ENCODE assay signal across 8 mouse cellular contexts in the genomic region with DNA sequence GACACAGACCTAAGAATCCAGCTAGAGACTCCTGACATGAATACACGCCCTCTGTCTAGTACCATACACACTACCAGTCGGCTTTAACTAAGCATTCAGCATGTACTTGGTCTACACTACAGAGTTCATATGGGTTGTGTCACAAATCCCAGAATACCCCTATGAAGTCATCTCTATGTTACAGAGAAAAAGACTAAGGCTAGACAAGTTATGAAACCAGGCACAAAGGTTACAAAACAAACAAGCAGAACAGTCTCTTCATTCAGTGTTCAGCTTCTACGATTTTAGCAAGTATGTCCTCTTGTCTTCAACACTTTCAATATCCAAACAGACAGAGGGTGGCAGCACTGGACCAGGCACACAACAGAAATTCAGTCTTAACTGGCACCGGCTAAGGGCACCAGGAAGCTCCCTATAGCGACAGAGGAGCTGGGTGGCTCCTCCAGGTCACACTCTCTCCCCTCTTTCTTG. TPM values are rescaled to one million over a fixed set of nuclear protein-coding genes. Genes with fewer than 3 reads are reported as not detected.
DNase-seq lines count a peak whose midpoint lies in the region; ATAC-seq and TF ChIP-seq lines count a peak whose summit lies in the region.
"Had no signal": no experiment of that assay in that cellular context is flagged by ENCODE, and none has a peak within 500 bp of the region (broad histone marks: within the 10 kb centered on the region; RNA-seq: fewer than 3 reads in every experiment).

No protein-coding gene starts in this region.

- WGBS in embryonic facial prominence, embryonic 11.5 days, result 66% methylated on average over 5 of the region's 5 CpGs
- WGBS in heart, postnatal 0 days, result 18% methylated on average over 5 of the region's 5 CpGs
- 27% methylated on average over 5 of the region's 5 CpGs for WGBS in small intestine, adult 2 months

- no peaks in the 10 kb centered on the region for H3K9me3 ChIP-seq in MEL (replicated peaks; ENCODE audit: insufficient read depth, low read length)
- no peaks in the 10 kb centered on the region for H3K9me3 ChIP-seq in embryonic facial prominence, embryonic 11.5 days (replicated peaks; ENCODE audit: control insufficient read depth, low read length)
- no peaks in the 10 kb centered on the region for H3K9me3 ChIP-seq in heart, postnatal 0 days (replicated peaks; ENCODE audit: control insufficient read depth, low read length)
- H3K9me3 ChIP-seq: limb, embryonic 12.5 days had no signal

- no peak overlapping the region for H3K4me2 ChIP-seq in embryonic facial prominence, embryonic 11.5 days (ENCODE audit: low read depth, low read length)
- peak overlapping the region; percentile 8; the same call in 1 of the 2 replicates for H3K4me2 ChIP-seq in heart, postnatal 0 days (ENCODE audit: low read depth, low read length)
- H3K4me2 ChIP-seq: limb, embryonic 12.5 days had no signal

- peak in 2 of 3 experiments; percentile 28 to 59; a peak in 5 of 6 replicates for TF ChIP-seq CTCF in MEL (IDR thresholded peaks at IDR 0.05 in 2 of 3, conservative IDR thresholded peaks at IDR 0.05 in 1 of 3; ENCODE audit: control insufficient read depth in 1 of 3, insufficient read depth in 1 of 3, low read depth in 2 of 3, low read length in 3 of 3, poor library complexity in 1 of 3, severe bottlenecking in 1 of 3)
- peak; percentile 86 for TF ChIP-seq CTCF in heart, postnatal 0 days (IDR thresholded peaks at IDR 0.05; ENCODE audit: low read depth)
- TF ChIP-seq CTCF in small intestine, adult 2 months (IDR thresholded peaks at IDR 0.05; ENCODE audit: extremely low read depth, insufficient read length, insufficient replicate concordance, low read depth, low read length), result peak; percentile 55; the same call in 1 of the 2 replicates

- H3K27me3 ChIP-seq in MEL (ENCODE audit: control insufficient read depth in 1 of 2, insufficient read depth in 2 of 2, low read length in 2 of 2), result no peaks in the 10 kb centered on the region
- H3K27me3 ChIP-seq in embryonic facial prominence, embryonic 11.5 days (ENCODE audit: control insufficient read depth, insufficient read depth, low read length), result no peaks in the 10 kb centered on the region
- no peaks in the 10 kb centered on the region for H3K27me3 ChIP-seq in heart, postnatal 0 days (ENCODE audit: control insufficient read depth, insufficient read depth, low read length)
- no peaks in the 10 kb centered on the region for H3K27me3 ChIP-seq in small intestine, adult 2 months (ENCODE audit: control insufficient read depth, insufficient read depth, low read length)
- H3K27me3 ChIP-seq: limb, embryonic 12.5 days had no signal

- no peak for TF ChIP-seq POLR2A in MEL (IDR thresholded peaks at IDR 0.05; ENCODE audit: control insufficient read depth in 1 of 2, insufficient read depth in 1 of 2, low read depth in 1 of 2, low read length in 2 of 2, poor library complexity in 1 of 2)
- TF ChIP-seq POLR2A in small intestine, adult 2 months (IDR thresholded peaks at IDR 0.05; ENCODE audit: low read depth, low read length), result no peak

- H3K36me3 ChIP-seq in MEL (ENCODE audit: control insufficient read depth in 1 of 2, insufficient read depth in 2 of 2, low read length in 2 of 2), result peaks cover 0 to 2% of the 10 kb centered on the region in 2 experiments; a peak in 2 of 4 replicates
- no peaks in the 10 kb centered on the region for H3K36me3 ChIP-seq in embryonic facial prominence, embryonic 11.5 days (replicated peaks; ENCODE audit: control insufficient read depth, insufficient read depth, low read depth, low read length)
- peaks cover 25% of the 10 kb centered on the region for H3K36me3 ChIP-seq in heart, postnatal 0 days (replicated peaks; ENCODE audit: control insufficient read depth, insufficient read depth, low read length)
- H3K36me3 ChIP-seq in small intestine, adult 2 months (ENCODE audit: control insufficient read depth, insufficient read depth, low read length), result peaks cover 13% of the 10 kb centered on the region

- peak; percentile 49 for DNase-seq in MEL (ENCODE audit: low read depth, low spot score)
- DNase-seq in adrenal gland, postnatal 36 days, result peak; percentile 66 to 85
- peak; percentile 32 for DNase-seq in embryonic facial prominence, embryonic 11.5 days (ENCODE audit: low spot score)
- peak; percentile 89 for DNase-seq in heart, postnatal 0 days (ENCODE audit: low spot score)
- peak; percentile 93 for DNase-seq in layer of hippocampus, adult 9-10 months (ENCODE audit: low spot score)
- peak; percentile 83 for DNase-seq in lung, postnatal 25 days (ENCODE audit: low spot score)

- no peak overlapping the region for H3K4me3 ChIP-seq in MEL (ENCODE audit: control insufficient read depth in 1 of 2, insufficient read depth in 1 of 2, low read depth in 2 of 2, low read length in 2 of 2)
- H3K4me3 ChIP-seq in embryonic facial prominence, embryonic 11.5 days (ENCODE audit: low read depth, low read length), result no peak overlapping the region
- H3K4me3 ChIP-seq in heart, postnatal 0 days (ENCODE audit: low read depth, low read length), result no peak overlapping the region
- no peak overlapping the region for H3K4me3 ChIP-seq in small intestine, adult 2 months (ENCODE audit: low read depth, low read length)
- H3K4me3 ChIP-seq: limb, embryonic 12.5 days had no signal

- no peaks in the 10 kb centered on the region for H3K79me2 ChIP-seq in MEL (ENCODE audit: control insufficient read depth, insufficient read depth, low read length, poor library complexity)

- H3K4me1 ChIP-seq in MEL (ENCODE audit: control insufficient read depth in 1 of 2, insufficient read depth in 2 of 2, low read length in 2 of 2), result peaks cover 0 to 2% of the 10 kb centered on the region in 2 experiments; a peak in 2 of 4 replicates
- no peaks in the 10 kb centered on the region for H3K4me1 ChIP-seq in embryonic facial prominence, embryonic 11.5 days (ENCODE audit: control insufficient read depth, insufficient read depth, low read length)
- peaks cover 34% of the 10 kb centered on the region for H3K4me1 ChIP-seq in heart, postnatal 0 days (ENCODE audit: control insufficient read depth, insufficient read depth)
- peaks cover 3% of the 10 kb centered on the region; the same call in 1 of the 2 replicates for H3K4me1 ChIP-seq in small intestine, adult 2 months (ENCODE audit: control insufficient read depth, insufficient read depth, insufficient read length, low read length)

- no peak overlapping the region for H3K27ac ChIP-seq in MEL (ENCODE audit: control insufficient read depth, low read depth, low read length)
- no peak overlapping the region for H3K27ac ChIP-seq in embryonic facial prominence, embryonic 11.5 days (replicated peaks; ENCODE audit: low read depth, low read length)
- peak overlapping the region; percentile 78 for H3K27ac ChIP-seq in heart, postnatal 0 days (ENCODE audit: low read depth)
- H3K27ac ChIP-seq in small intestine, adult 2 months (ENCODE audit: insufficient read depth, low read depth, low read length), result peak overlapping the region; percentile 59; the same call in 1 of the 2 replicates
- H3K27ac ChIP-seq: limb, embryonic 12.5 days had no signal

- no peak for TF ChIP-seq EP300 in MEL (IDR thresholded peaks at IDR 0.05; ENCODE audit: low read depth in 1 of 2, low read length in 2 of 2)
- no peak for TF ChIP-seq EP300 in heart, postnatal 0 days (IDR thresholded peaks at IDR 0.05; ENCODE audit: low read depth)

- TF ChIP-seq RAD21 in MEL (IDR thresholded peaks at IDR 0.05; ENCODE audit: low read depth, low read length), result peak; percentile 51

- no peak for ATAC-seq in embryonic facial prominence, embryonic 11.5 days (replicated peaks; ENCODE audit: insufficient number of reproducible peaks, low FRiP score, low TSS enrichment, low read depth)
- ATAC-seq in heart, postnatal 0 days (ENCODE audit: insufficient read depth, low read depth), result peak; percentile 80

- no peak overlapping the region for H3K9ac ChIP-seq in MEL (ENCODE audit: control insufficient read depth, low read depth, low read length, poor library complexity, severe bottlenecking)
- no peak overlapping the region for H3K9ac ChIP-seq in embryonic facial prominence, embryonic 11.5 days (replicated peaks; ENCODE audit: low read length)
- H3K9ac ChIP-seq in heart, postnatal 0 days (replicated peaks; ENCODE audit: low read depth, low read length), result 0 out of 2 replicates have a peak overlapping the region, but pooled peaks have one; percentile 15
- H3K9ac ChIP-seq: limb, embryonic 12.5 days had no signal

TF ChIP-seq in MEL, 35 proteins besides CTCF, POLR2A, EP300 and RAD21 (continues in another document):
- TF ChIP-seq USF1 (IDR thresholded peaks at IDR 0.05; ENCODE audit: low read depth, low read length), result no peak

RNA-seq across cellular contexts. Expression of gene Gm6096, which starts 15.1 kb away (rescaled TPM):
- total RNA-seq in MEL (2012; rRNA removed), result not detected in 2 replicates
- polyA plus RNA-seq in MEL (2012; ENCODE audit: insufficient read depth in 1 of 2, insufficient read length in 2 of 2, low read depth in 1 of 2, low replicate concordance in 2 of 2, missing spikeins in 1 of 2), result not detected
- not detected for total RNA-seq in adrenal gland, postnatal 36 days (2021)
- polyA plus RNA-seq in embryonic facial prominence, embryonic 11.5 days (2014; fragmentation: Nextera tagmentation; extraction: Ambion mirVana), result not detected in 2 replicates
- not detected in 2 replicates for total RNA-seq in heart, postnatal 0 days (2014; rRNA removed; ENCODE audit: low replicate concordance)
- 0.32 TPM in 1 of 2 replicates, not detected in the other for polyA plus RNA-seq in heart, postnatal 0 days (2015; fragmentation: Nextera tagmentation; extraction: Ambion mirVana)
- polyA plus RNA-seq in small intestine, adult 2 months (2012; rRNA removed), result not detected in 2 replicates

RNA-seq across cellular contexts. Expression of gene Gpi1, which starts 35.8 kb away (rescaled TPM):
- 270 and 388 TPM in 2 replicates for total RNA-seq in MEL (2012; rRNA removed)
- polyA plus RNA-seq in MEL (2012; ENCODE audit: insufficient read depth in 1 of 2, insufficient read length in 2 of 2, low read depth in 1 of 2, low replicate concordance in 2 of 2, missing spikeins in 1 of 2), result 1,000 to 10,000 TPM in 1 of 2 experiments, 100 to 1,000 TPM in 1; 727 to 1,355 TPM
- total RNA-seq in adrenal gland, postnatal 36 days (2021), result 100 to 1,000 TPM; 373 to 429 TPM
- polyA plus RNA-seq in embryonic facial prominence, embryonic 11.5 days (2014; fragmentation: Nextera tagmentation; extraction: Ambion mirVana), result 287 and 295 TPM in 2 replicates
- 645 and 692 TPM in 2 replicates for total RNA-seq in heart, postnatal 0 days (2014; rRNA removed; ENCODE audit: low replicate concordance)
- polyA plus RNA-seq in heart, postnatal 0 days (2015; fragmentation: Nextera tagmentation; extraction: Ambion mirVana), result 587 and 618 TPM in 2 replicates
- 291 and 420 TPM in 2 replicates for polyA plus RNA-seq in small intestine, adult 2 months (2012; rRNA removed)

RNA-seq across cellular contexts. Expression of gene 4931406P16Rik, which starts 47.4 kb away (rescaled TPM):
- 7.8 and 9.5 TPM in 2 replicates for total RNA-seq in MEL (2012; rRNA removed)
- 10 to 100 TPM in 1 of 2 experiments, not detected in 1; 18.0 TPM for polyA plus RNA-seq in MEL (2012; ENCODE audit: insufficient read depth in 1 of 2, insufficient read length in 2 of 2, low read depth in 1 of 2, low replicate concordance in 2 of 2, missing spikeins in 1 of 2)
- 10 to 100 TPM; 57.4 to 79.6 TPM for total RNA-seq in adrenal gland, postnatal 36 days (2021)
- 28.6 and 30.6 TPM in 2 replicates for polyA plus RNA-seq in embryonic facial prominence, embryonic 11.5 days (2014; fragmentation: Nextera tagmentation; extraction: Ambion mirVana)
- total RNA-seq in heart, postnatal 0 days (2014; rRNA removed; ENCODE audit: low replicate concordance), result 62.1 and 67.8 TPM in 2 replicates
- 25.4 and 25.9 TPM in 2 replicates for polyA plus RNA-seq in heart, postnatal 0 days (2015; fragmentation: Nextera tagmentation; extraction: Ambion mirVana)
- 7.5 and 15.8 TPM in 2 replicates for polyA plus RNA-seq in small intestine, adult 2 months (2012; rRNA removed)

Comparison
In these comparisons a context has a peak if more than half of its experiments do, and no peak if none do; other contexts are left out.
1. DNase-seq: peak in every context shown above with its lines; median percentile 93 in layer of hippocampus, adult 9-10 months; 89 in heart, postnatal 0 days; 83 in lung, postnatal 25 days; 76 in adrenal gland, postnatal 36 days; 49 in MEL; 32 in embryonic facial prominence, embryonic 11.5 days.
2. H3K27ac ChIP-seq: peak in heart, postnatal 0 days (single experiment) and small intestine, adult 2 months (single experiment); none in MEL (single experiment) and embryonic facial prominence, embryonic 11.5 days (single experiment).
3. Peak in every context shown above with its lines, with median percentiles within 50 percentile points of each other: CTCF ChIP-seq.